Mouse (Mus musculus) forebrain, embryonic 14.5 days (tissue): ENCODE results near the gene Dhrs1. TPM values are rescaled to one million over a fixed set of nuclear protein-coding genes. Genes with fewer than 3 reads are reported as not detected.
A peak's percentile ranks its signal among the peaks of the same experiment; 100 is the strongest.

Experiments used
- ATAC-seq: fragments of 200-750 bp; cut with Nextera tagmentation; 2 replicates; pipeline ENCODE4 v1.8.0; 2017; ENCODE audit warnings: mild to moderate bottlenecking, moderate library complexity
- DNase-seq: peaks from one replicate; pipeline ENCODE4 v3.0.0-alpha.2; 2015; ENCODE audit warnings: low spot score
- H3K27ac ChIP-seq: fragments of 300-500 bp; sonication (generic); 2 replicates; pipeline ENCODE4 v1.5.1; 2014; ENCODE audit warnings: low read depth, mild to moderate bottlenecking, control low read depth, low read length, moderate library complexity
- H3K27me3 ChIP-seq: fragments of 300-500 bp; sonication (generic); replicated peaks from 2 replicates; pipeline ENCODE4 v1.6.1; 2014; ENCODE audit warnings: low read length, control low read depth, mixed read lengths; ENCODE audit not compliant: control insufficient read depth, insufficient read depth
- H3K36me3 ChIP-seq: fragments of 300-500 bp; sonication (generic); 2 replicates; pipeline ENCODE4 v1.6.1; 2014; ENCODE audit warnings: low read length, control low read depth; ENCODE audit not compliant: control insufficient read depth, insufficient read depth
- H3K4me1 ChIP-seq: fragments of 300-500 bp; sonication (generic); 2 replicates; pipeline ENCODE4 v1.6.1; 2014; ENCODE audit warnings: antibody characterized with exemption, low read length, control low read depth; ENCODE audit not compliant: control insufficient read depth, insufficient read depth
- H3K4me2 ChIP-seq: fragments of 300-500 bp; sonication (generic); 2 replicates; pipeline ENCODE4 v1.6.1; 2014; ENCODE audit warnings: mild to moderate bottlenecking, control low read depth, low read length
- H3K4me3 ChIP-seq: fragments of 300-500 bp; sonication (generic); 2 replicates; pipeline ENCODE4 v1.5.1; 2014; ENCODE audit warnings: low read depth, low read length, control low read depth
- H3K9ac ChIP-seq: fragments of 300-500 bp; sonication (generic); 2 replicates; pipeline ENCODE4 v1.6.1; 2014; ENCODE audit warnings: mild to moderate bottlenecking, low read length, control low read depth, moderate library complexity
- H3K9me3 ChIP-seq: fragments of 300-500 bp; sonication (generic); replicated peaks from 2 replicates; pipeline ENCODE4 v1.6.1; 2016; ENCODE audit warnings: low read length, control low read depth, mixed read lengths; ENCODE audit not compliant: control insufficient read depth
- WGBS: fragments of 180-500 bp; shearing (Covaris S2); extraction: QIAGEN DNeasy Blood & Tissue Kit; methylation state at CpG from one replicate; pipeline ENCODE4 v1.1.7; 2014; 5-methylcytosine and 5-hydroxymethylcytosine counted together
- polyA plus RNA-seq: library from polyadenylated mRNA; unstranded; fragments of >200 nt; fragmentation: Nextera tagmentation; extraction: Ambion mirVana; gene quantifications from 2 replicates; pipeline ENCODE4 v1.2.1, GENCODE M21; 2014

The Dhrs1 gene
- polyA plus RNA-seq, 1 experiment from 2014 or later = 84.4 TPM

DNA sequence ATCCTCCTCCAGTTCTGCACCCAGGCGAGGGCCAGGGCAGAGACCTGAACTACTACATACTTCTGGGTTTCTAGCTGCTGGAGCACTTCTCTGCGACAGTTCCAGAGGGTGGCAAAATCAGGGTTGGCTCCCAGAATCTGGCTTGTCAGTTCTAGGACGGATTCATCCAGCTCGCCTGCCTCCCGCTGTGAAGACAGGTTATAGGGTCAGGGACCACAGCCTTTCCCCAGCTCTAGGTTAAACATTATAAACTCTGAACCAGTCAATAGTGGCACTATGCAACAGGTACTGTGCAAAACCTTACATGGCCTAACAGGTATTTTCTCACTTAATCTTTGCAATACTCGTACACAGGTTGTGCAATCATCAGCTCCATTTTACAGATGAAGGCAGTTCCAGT, 24.4 kb downstream of the Dhrs1 start:
- H3K9me3 ChIP-seq = no peaks in the 10 kb centered on the region
- no peak overlapping the region for H3K27ac ChIP-seq
- H3K27me3 ChIP-seq = no peaks in the 10 kb centered on the region
- no peak overlapping the region for H3K9ac ChIP-seq
- no peaks in the 10 kb centered on the region for H3K4me1 ChIP-seq
- 76% methylated on average over 6 of the region's 6 CpGs for WGBS
- DNase-seq = no peak
- H3K4me2 ChIP-seq = peak overlapping the region; percentile 75
- ATAC-seq = no peak
- peaks cover 27% of the 10 kb centered on the region for H3K36me3 ChIP-seq
- H3K4me3 ChIP-seq = peak overlapping the region; percentile 77

DNA sequence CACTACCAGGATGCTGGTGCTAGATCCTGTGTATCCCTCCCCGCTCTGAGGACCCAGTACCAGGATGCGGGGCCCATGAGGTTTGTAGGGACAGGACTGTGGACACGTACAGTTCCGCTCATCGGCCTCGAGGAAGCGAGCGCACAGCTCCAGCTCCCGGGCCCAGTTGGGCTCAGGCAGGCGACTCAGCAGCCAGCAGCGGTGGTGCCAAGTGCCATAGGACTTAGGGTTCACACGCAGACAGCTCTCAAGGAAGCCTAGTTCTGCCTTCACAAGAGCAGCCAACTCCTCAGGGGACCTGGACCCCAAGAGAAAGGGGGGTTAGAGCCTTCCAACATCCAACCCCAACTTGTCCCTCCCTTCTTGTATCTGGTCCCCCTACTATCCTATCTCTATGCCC, 24.8 kb downstream of the Dhrs1 start:
- WGBS = 93% methylated on average over 12 of the region's 12 CpGs
- H3K27ac ChIP-seq = no peak overlapping the region
- H3K9ac ChIP-seq = no peak overlapping the region
- H3K27me3 ChIP-seq = no peaks in the 10 kb centered on the region
- ATAC-seq = no peak
- no peaks in the 10 kb centered on the region for H3K4me1 ChIP-seq
- H3K9me3 ChIP-seq = no peaks in the 10 kb centered on the region
- peaks cover 27% of the 10 kb centered on the region for H3K36me3 ChIP-seq
- peak overlapping the region; percentile 77; the same call in 1 of the 2 replicates for H3K4me3 ChIP-seq
- H3K4me2 ChIP-seq = no peak overlapping the region
- no peak for DNase-seq

DNA sequence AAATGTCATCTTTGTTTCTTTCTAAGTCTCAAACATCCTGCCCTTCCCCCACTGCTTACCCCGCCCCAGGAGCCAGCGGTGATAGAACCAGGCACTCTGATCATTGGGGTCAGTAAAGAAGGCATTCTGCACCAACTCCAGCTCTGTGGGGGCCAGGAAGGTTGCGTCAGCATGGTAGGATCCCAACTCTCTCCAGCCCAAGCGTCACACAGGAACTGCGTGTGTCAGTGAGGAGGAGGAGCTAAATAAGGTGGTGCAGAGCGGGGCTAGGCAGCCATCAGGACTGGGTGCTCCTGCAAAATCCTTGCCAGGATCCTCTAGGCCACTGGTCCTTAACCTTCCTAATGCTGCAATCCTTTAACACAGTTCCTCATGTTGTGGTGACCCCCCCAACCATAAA, 25.8 kb downstream of the Dhrs1 start:
- H3K4me2 ChIP-seq = no peak overlapping the region
- no peak overlapping the region for H3K27ac ChIP-seq
- H3K9me3 ChIP-seq = no peaks in the 10 kb centered on the region
- H3K9ac ChIP-seq = no peak overlapping the region
- no peaks in the 10 kb centered on the region for H3K27me3 ChIP-seq
- ATAC-seq (no peak), DNase-seq (no peak)
- 88% methylated on average over 6 of the region's 6 CpGs for WGBS
- no peaks in the 10 kb centered on the region for H3K4me1 ChIP-seq
- no peak overlapping the region for H3K4me3 ChIP-seq
- H3K36me3 ChIP-seq = peaks cover 27% of the 10 kb centered on the region

DNA sequence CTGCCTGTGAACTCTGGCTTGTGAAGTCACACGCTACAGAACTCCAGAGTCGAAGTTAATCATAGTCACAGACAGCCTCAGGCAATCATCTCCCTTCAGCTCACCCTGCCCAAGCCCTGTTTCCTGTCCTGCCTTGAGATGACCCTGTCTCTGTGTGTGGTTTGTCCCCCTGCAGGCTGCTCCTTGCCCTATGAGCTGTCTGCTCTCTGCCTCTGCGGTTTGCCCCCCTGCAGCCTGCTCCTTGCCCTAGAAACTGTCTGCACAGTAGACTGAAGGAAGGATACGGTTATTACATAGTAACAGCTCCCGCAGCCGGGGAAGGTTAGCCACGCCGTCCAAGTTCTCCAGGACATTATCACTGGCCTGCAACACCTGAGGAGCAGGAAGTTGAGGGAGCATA, 28.6 kb downstream of the Dhrs1 start:
- 88% methylated on average over 8 of the region's 8 CpGs for WGBS
- H3K9ac ChIP-seq = no peak overlapping the region
- H3K9me3 ChIP-seq = no peaks in the 10 kb centered on the region
- ATAC-seq (no peak), DNase-seq (no peak)
- 0 out of 2 replicates have a peak, but pooled peaks cover 3% of the 10 kb centered on the region for H3K27me3 ChIP-seq
- no peaks in the 10 kb centered on the region for H3K4me1 ChIP-seq
- no peak overlapping the region for H3K4me2 ChIP-seq
- H3K27ac ChIP-seq = no peak overlapping the region
- H3K4me3 ChIP-seq = no peak overlapping the region
- peaks cover 27% of the 10 kb centered on the region for H3K36me3 ChIP-seq

DNA sequence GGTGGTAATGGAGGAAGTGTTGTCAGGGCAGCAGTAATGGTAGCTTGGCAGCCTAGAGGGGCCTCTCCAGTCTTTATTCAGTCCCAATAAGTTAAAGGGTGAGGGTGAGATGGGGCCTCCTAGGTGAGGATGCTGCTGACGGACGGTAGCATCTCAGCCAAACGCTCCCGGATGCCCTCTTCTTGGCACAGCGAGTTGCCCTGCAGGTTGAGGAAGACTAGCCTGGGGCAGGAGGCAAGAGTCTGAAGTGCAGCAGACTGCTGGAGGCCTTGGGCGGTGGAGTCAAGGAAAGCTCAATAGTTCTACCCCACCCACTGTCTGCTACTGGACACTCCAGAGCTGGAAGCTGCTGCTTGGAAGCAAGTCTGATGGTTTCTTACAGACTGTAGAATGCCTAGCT, 29.2 kb downstream of the Dhrs1 start:
- no peak overlapping the region for H3K4me3 ChIP-seq
- DNase-seq (no peak), ATAC-seq (no peak)

DNA sequence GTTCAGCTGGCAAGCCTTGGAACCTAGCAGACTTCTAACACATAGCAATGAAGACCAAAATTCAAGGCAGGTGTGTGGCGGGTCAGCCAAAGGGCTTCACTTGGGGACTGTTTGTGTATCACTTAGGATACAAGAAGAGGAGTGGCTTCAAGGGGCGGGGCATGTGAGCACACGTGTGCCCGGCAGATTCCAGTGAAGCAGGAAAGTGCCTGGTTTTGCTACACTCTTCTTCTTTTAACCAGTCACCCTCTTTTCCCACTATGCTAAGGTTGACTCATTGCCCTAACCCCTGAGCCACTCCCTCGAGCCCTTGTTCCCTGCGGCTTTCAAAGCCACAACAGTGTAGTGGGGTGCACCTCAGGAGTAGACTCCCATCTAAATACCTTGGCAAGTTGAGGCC, 30.6 kb downstream of the Dhrs1 start:
- Histone ChIP-seq H3K36me3 (peaks cover 27% of the 10 kb centered on the region), H3K4me3 (no peak overlapping the region), H3K4me1 (no peaks in the 10 kb centered on the region), H3K9me3 (no peaks in the 10 kb centered on the region), H3K27ac (no peak overlapping the region), H3K9ac (no peak overlapping the region), H3K4me2 (no peak overlapping the region), H3K27me3 (0 out of 2 replicates have a peak, but pooled peaks cover 3% of the 10 kb centered on the region)
- 39% methylated on average over 6 of the region's 6 CpGs for WGBS
- DNase-seq (no peak), ATAC-seq (no peak)

More for the DNA sequence above, 29.2 kb downstream of the Dhrs1 start:
- 91% methylated on average over 6 of the region's 6 CpGs for WGBS
- no peaks in the 10 kb centered on the region for H3K4me1 ChIP-seq
- 0 out of 2 replicates have a peak, but pooled peaks cover 3% of the 10 kb centered on the region for H3K27me3 ChIP-seq
- H3K9me3 ChIP-seq = no peaks in the 10 kb centered on the region
- peaks cover 27% of the 10 kb centered on the region for H3K36me3 ChIP-seq
- H3K27ac ChIP-seq = no peak overlapping the region
- H3K9ac ChIP-seq = no peak overlapping the region
- H3K4me2 ChIP-seq = no peak overlapping the region

DNA sequence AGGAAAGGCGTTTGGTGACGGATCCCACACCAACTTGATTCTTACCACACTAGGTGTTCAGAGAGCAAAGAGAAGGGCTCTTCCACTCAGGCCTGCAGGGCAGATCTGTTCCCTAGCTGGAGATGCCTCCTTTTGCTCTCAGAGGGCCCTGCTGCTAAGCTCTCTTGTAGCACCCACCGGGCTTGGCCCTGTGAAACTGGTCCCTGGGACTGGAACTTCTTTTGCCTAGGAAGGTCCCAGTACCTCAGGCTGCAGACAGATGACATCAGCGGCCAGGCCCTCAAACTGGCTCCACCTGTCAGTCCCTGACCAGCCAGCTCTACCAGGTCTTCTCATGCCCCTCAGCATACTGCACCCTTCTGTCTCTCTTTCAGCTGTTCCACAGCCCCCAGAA, 31.8 kb downstream of the Dhrs1 start, which contains the start of gene Tgm1:
Gene Tgm1 (minus strand): TSS at position 198 of the 394 bp plus-strand sequence.
- H3K9ac ChIP-seq = no peak within 1 kb of the TSS
- no peak within 1 kb of the TSS for H3K4me2 ChIP-seq
- DNase-seq = no peak
- H3K27ac ChIP-seq = no peak within 1 kb of the TSS
- H3K27me3 ChIP-seq = 0 out of 2 replicates have a peak, but pooled peaks cover 3% of the 10 kb centered on the region
- no peak for ATAC-seq
- H3K4me3 ChIP-seq = no peak within 1 kb of the TSS
- no peaks in the 10 kb centered on the region for H3K4me1 ChIP-seq
- no peaks in the 10 kb centered on the region for H3K9me3 ChIP-seq
- 20% methylated on average over 4 of the region's 4 CpGs for WGBS
- peaks cover 20% of the 10 kb centered on the region for H3K36me3 ChIP-seq

DNA sequence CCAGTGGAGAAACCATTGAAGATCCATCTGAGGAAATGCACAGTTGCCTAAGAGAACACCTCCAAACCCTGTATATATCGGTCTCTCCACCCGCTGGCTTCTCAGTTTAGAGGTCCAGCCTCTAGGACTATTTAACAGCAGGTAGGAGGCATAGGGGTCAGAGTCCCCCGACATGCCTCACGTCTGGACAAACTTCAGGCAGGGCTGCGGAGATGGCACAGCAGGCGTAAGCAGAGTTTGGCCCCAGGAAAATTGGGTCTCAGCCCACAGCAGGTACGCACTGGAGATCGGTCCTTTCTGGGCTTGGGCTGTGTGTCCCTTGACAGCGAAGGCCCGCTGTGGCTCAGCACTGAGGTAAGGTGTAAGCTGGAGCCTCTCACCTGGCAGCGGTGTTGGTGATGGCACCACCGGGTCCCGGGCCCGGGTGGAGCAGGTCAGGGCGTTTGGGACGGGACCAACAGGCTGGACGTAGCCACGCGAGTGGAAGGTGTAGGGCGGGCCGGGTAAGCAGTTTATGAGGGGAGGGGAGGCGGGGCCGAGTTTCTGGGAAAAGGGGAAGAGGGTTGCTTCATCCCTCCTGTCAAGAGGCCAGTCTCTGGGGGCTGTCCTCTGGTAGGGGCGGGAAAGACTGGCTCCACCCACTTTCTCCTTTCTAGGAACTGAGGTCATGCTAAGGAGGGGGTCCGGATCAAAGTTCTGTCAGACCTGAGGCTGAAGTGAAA, 32.3 kb downstream of the Dhrs1 start:
- WGBS = 18% methylated on average over 25 of the region's 25 CpGs
- Histone ChIP-seq H3K27ac (no peak overlapping the region), H3K4me1 (no peaks in the 10 kb centered on the region), H3K9ac (no peak overlapping the region), H3K4me3 (no peak overlapping the region), H3K9me3 (no peaks in the 10 kb centered on the region), H3K27me3 (0 out of 2 replicates have a peak, but pooled peaks cover 3% of the 10 kb centered on the region), H3K36me3 (peaks cover 14% of the 10 kb centered on the region), H3K4me2 (no peak overlapping the region)
- ATAC-seq = no peak
- no peak for DNase-seq

DNA sequence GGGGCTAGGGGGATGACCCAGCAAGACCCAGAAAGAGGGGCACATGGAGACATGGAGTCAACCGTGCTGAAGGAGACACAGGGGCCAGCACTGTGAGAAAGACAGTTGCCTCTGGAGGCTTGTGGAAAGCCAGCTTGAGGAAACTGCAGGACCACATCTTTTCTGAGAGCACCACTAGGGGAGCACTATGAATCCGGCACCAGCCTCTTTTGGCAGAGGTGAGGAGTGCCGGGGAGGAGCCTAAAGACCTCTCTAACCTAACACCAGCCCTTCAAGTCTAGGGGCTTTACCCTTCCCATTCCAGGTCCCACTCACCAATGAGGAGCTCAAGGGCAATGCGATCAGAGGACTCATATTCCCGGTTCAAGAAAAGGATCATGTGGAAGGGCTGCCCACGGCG, 33.7 kb downstream of the Dhrs1 start:
- H3K9me3 ChIP-seq = no peaks in the 10 kb centered on the region
- peaks cover 4% of the 10 kb centered on the region; the same call in 1 of the 2 replicates for H3K36me3 ChIP-seq
- WGBS = 85% methylated on average over 7 of the region's 7 CpGs
- DNase-seq (no peak), ATAC-seq (no peak)
- H3K4me1 ChIP-seq = no peaks in the 10 kb centered on the region
- no peak overlapping the region for H3K27ac ChIP-seq
- H3K4me3 ChIP-seq = no peak overlapping the region
- 0 out of 2 replicates have a peak, but pooled peaks cover 3% of the 10 kb centered on the region for H3K27me3 ChIP-seq
- H3K4me2 ChIP-seq = no peak overlapping the region
- H3K9ac ChIP-seq = no peak overlapping the region
